Mouse (Mus musculus): ENCODE data around the gene Ccl4.

GRCm38 (mm10) chr11:83709683-83710082, 47.3 kb downstream of the Ccl4 start:
- TF ChIP-seq CTCF (IDR thresholded peaks at IDR 0.05; ENCODE audit: extremely low read depth, insufficient read depth, insufficient read length, insufficient replicate concordance) (no peak), POLR2A (IDR thresholded peaks at IDR 0.05; ENCODE audit: low read depth, low read length) (no peak)

Measured in spleen, adult 2 months (tissue).